Mouse (Mus musculus): ENCODE results near the gene Etv2. TPM values are rescaled to one million over a fixed set of nuclear protein-coding genes. Genes with fewer than 3 reads are reported as not detected.

Etv2 gene
- polyA plus RNA-seq, 1 experiment from 2014 or later = not detected

DNA sequence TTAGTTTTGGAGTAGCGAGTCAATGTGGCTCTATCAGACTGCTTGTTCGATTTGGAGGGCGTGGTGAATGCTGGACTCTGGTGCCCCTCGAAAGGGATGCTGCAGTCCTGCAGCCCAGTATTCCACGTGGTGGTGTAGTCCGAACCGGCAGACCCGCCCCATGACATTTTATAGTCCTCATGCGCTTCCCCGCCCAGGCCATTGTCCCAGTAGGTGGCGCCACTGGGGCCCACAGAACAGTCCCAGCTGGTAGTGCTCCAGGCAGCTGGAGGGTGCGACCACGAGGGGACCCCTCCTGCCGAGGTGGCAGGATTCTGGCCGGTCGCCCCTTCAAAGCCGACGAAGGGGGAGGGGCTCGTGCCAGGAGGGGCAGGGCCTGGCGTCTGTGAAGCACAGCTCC is 1.0 kb downstream of the Etv2 start:
- Histone ChIP-seq H3K27ac (replicated peaks) (no peak overlapping the region), H3K9ac (no peak overlapping the region), H3K4me1 (replicated peaks) (peaks cover 11% of the 10 kb centered on the region), H3K4me2 (peak overlapping the region; percentile 36), H3K4me3 (peak overlapping the region; percentile 8; the same call in 1 of the 2 replicates), H3K36me3 (no peaks in the 10 kb centered on the region), H3K9me3 (no peaks in the 10 kb centered on the region), H3K27me3 (peaks cover 84% of the 10 kb centered on the region)
- WGBS = 1% methylated on average over 20 of the region's 20 CpGs
- 0 out of 2 replicates have a peak, but pooled peaks have one; percentile 36 for ATAC-seq (ENCODE audit: low read depth)

GRCm38 (mm10) chr7:30633762-30634412 is 1.8 kb downstream of the Etv2 start:
- WGBS = 4% methylated on average over 27 of the region's 27 CpGs
- Histone ChIP-seq H3K4me3 (no peak overlapping the region), H3K9me3 (no peaks in the 10 kb centered on the region), H3K4me2 (no peak overlapping the region), H3K27ac (replicated peaks) (no peak overlapping the region), H3K9ac (no peak overlapping the region), H3K36me3 (no peaks in the 10 kb centered on the region), H3K27me3 (peaks cover 90% of the 10 kb centered on the region), H3K4me1 (replicated peaks) (peaks cover 11% of the 10 kb centered on the region)
- ATAC-seq (ENCODE audit: low read depth) = no peak

GRCm38 (mm10) chr7:30629013-30629412 is 6.6 kb downstream of the Etv2 start:
- Histone ChIP-seq H3K36me3 (peaks cover 6% of the 10 kb centered on the region; the same call in 1 of the 2 replicates), H3K27me3 (peaks cover 48% of the 10 kb centered on the region), H3K4me3 (no peak overlapping the region)

DNA sequence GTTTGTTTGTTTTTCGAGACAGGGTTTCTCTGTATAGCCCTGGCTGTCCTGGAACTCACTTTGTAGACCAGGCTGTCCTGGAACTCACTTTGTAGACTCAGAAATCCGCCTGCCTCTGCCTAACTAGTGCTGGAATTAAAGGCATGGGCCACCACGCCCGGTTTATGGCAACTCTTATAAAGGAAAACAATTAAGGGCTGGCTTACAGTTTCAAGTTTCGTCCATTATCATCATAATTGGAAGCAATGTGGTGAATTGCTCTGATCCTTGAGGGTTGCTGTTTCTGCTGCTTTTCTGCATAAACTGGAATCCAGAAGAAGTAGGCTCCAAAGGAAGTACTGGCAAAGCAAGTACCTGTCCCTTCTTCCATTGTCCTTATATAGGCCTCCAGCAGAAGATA is 9.0 kb downstream of the Etv2 start:
- H3K4me3 ChIP-seq = 0 out of 2 replicates have a peak overlapping the region, but pooled peaks have one; percentile 64
- H3K9me3 ChIP-seq = no peaks in the 10 kb centered on the region
- H3K27me3 ChIP-seq = peaks cover 25% of the 10 kb centered on the region
- peaks cover 12% of the 10 kb centered on the region for H3K4me1 ChIP-seq (replicated peaks)
- WGBS = 84% methylated on average over 5 of the region's 5 CpGs
- peak; percentile 30; the same call in 1 of the 2 replicates for ATAC-seq (ENCODE audit: low read depth)
- peak overlapping the region; percentile 64; the same call in 1 of the 2 replicates for H3K27ac ChIP-seq (replicated peaks)
- H3K36me3 ChIP-seq = peaks cover 29% of the 10 kb centered on the region
- peak overlapping the region; percentile 92; the same call in 1 of the 2 replicates for H3K4me2 ChIP-seq
- no peak overlapping the region for H3K9ac ChIP-seq

More at GRCm38 (mm10) chr7:30629013-30629412, 6.6 kb downstream of the Etv2 start:
- Histone ChIP-seq H3K4me1 (replicated peaks) (peaks cover 16% of the 10 kb centered on the region), H3K9me3 (no peaks in the 10 kb centered on the region), H3K27ac (replicated peaks) (no peak overlapping the region), H3K4me2 (no peak overlapping the region), H3K9ac (no peak overlapping the region)
- ATAC-seq (ENCODE audit: low read depth) = no peak

- WGBS = 2% methylated on average over 44 of the region's 44 CpGs
Observed at GRCm38 (mm10) chr7:30625530-30626384, 9.9 kb downstream of the Etv2 start, which contains the start of gene Cox6b1. Gene Cox6b1 (minus strand): TSS chr7:30626151.

DNA sequence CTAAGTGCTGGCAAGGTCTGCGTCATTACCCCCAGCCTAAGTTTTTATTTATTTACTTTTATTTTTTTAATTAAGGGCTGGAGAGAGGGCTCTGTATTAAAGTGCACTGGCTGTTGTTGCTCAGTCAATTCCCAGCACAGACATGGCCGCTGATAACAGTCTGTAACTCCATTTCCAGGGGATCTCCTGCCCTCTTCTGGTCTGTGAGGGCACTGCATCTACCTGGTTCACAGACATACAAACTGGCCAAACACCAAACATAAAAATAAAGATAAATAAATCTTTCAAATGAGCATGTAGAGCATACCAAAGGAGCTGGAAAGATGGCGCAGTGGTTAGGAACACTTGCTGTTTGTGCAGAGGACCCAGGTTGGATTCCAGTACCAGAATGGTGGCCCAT is 16.4 kb downstream of the Etv2 start:
- no peaks in the 10 kb centered on the region for H3K27me3 ChIP-seq
- H3K9me3 ChIP-seq = no peaks in the 10 kb centered on the region
- no peak for ATAC-seq (ENCODE audit: low read depth)
- H3K36me3 ChIP-seq = peaks cover 74% of the 10 kb centered on the region
- H3K4me1 ChIP-seq (replicated peaks) = no peaks in the 10 kb centered on the region
- 95% methylated on average over 3 of the region's 3 CpGs for WGBS
- no peak overlapping the region for H3K4me3 ChIP-seq
- H3K27ac ChIP-seq (replicated peaks) = no peak overlapping the region
- H3K4me2 ChIP-seq = no peak overlapping the region
- no peak overlapping the region for H3K9ac ChIP-seq

More at GRCm38 (mm10) chr7:30625530-30626384, 9.9 kb downstream of the Etv2 start, which contains the start of gene Cox6b1:
- H3K4me2 ChIP-seq = peak within 1 kb of the TSS; percentile 92
- peak within 1 kb of the TSS; percentile 85 for H3K9ac ChIP-seq
- H3K4me3 ChIP-seq = peak within 1 kb of the TSS; percentile 64
- H3K27me3 ChIP-seq = peaks cover 16% of the 10 kb centered on the region
- ATAC-seq (ENCODE audit: low read depth) = peak; percentile 94
- H3K4me1 ChIP-seq (replicated peaks) = peaks cover 12% of the 10 kb centered on the region
- H3K9me3 ChIP-seq = no peaks in the 10 kb centered on the region
- H3K27ac ChIP-seq (replicated peaks) = peak within 1 kb of the TSS; percentile 64
- peaks cover 35% of the 10 kb centered on the region for H3K36me3 ChIP-seq

DNA sequence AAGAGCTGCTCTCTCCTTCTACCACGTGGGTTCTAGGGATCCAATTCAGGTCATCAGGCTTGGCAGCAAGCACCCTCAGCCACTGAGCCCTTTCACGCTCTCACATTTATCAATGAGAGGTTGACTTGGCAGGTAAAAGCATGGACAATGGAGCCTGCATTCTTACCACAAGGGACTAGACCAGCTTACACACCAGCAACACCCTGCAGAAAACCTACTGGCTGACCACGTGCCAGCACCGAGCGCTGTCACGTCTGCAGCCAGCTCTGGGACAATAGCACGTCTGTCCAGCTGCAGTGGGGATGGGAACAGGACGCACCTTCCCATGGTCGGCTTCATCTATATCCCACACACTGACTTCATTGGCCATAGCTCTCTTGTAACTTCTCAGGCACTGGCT is 17.0 kb downstream of the Etv2 start:
- Histone ChIP-seq H3K4me2 (no peak overlapping the region), H3K27me3 (no peaks in the 10 kb centered on the region), H3K4me1 (replicated peaks) (no peaks in the 10 kb centered on the region), H3K9ac (no peak overlapping the region), H3K4me3 (no peak overlapping the region), H3K36me3 (peaks cover 70% of the 10 kb centered on the region), H3K9me3 (no peaks in the 10 kb centered on the region), H3K27ac (replicated peaks) (no peak overlapping the region)
- 97% methylated on average over 9 of the region's 9 CpGs for WGBS
- no peak for ATAC-seq (ENCODE audit: low read depth)

- ATAC-seq (ENCODE audit: low read depth) = no peak; the same call in 1 of the 2 replicates
- Histone ChIP-seq H3K4me3 (no peak overlapping the region), H3K36me3 (peaks cover 44% of the 10 kb centered on the region), H3K9ac (no peak overlapping the region), H3K27ac (replicated peaks) (no peak overlapping the region), H3K4me2 (no peak overlapping the region), H3K4me1 (replicated peaks) (no peaks in the 10 kb centered on the region), H3K27me3 (no peaks in the 10 kb centered on the region), H3K9me3 (no peaks in the 10 kb centered on the region)
- WGBS = 56% methylated on average over 5 of the region's 5 CpGs
Observed at GRCm38 (mm10) chr7:30615049-30615760, 20.4 kb downstream of the Etv2 start.

- Histone ChIP-seq H3K4me1 (replicated peaks) (no peaks in the 10 kb centered on the region), H3K27ac (replicated peaks) (no peak overlapping the region), H3K27me3 (no peaks in the 10 kb centered on the region), H3K9me3 (no peaks in the 10 kb centered on the region), H3K9ac (no peak overlapping the region), H3K36me3 (peaks cover 41% of the 10 kb centered on the region), H3K4me2 (no peak overlapping the region), H3K4me3 (no peak overlapping the region)
- no peak for ATAC-seq (ENCODE audit: low read depth)
- WGBS = 87% methylated on average over 2 of the region's 2 CpGs
Observed at GRCm38 (mm10) chr7:30614454-30614853, 21.2 kb downstream of the Etv2 start.

GRCm38 (mm10) chr7:30613529-30614112 is 22.0 kb downstream of the Etv2 start:
- WGBS = 23% methylated on average over 14 of the region's 14 CpGs
- Histone ChIP-seq H3K4me2 (no peak overlapping the region), H3K36me3 (peaks cover 33% of the 10 kb centered on the region), H3K4me3 (no peak overlapping the region), H3K9me3 (no peaks in the 10 kb centered on the region), H3K9ac (peak overlapping the region; percentile 22; the same call in 1 of the 2 replicates), H3K27ac (replicated peaks) (no peak overlapping the region), H3K4me1 (replicated peaks) (no peaks in the 10 kb centered on the region), H3K27me3 (no peaks in the 10 kb centered on the region)
- 0 out of 2 replicates have a peak, but pooled peaks have one; percentile 40 for ATAC-seq (ENCODE audit: low read depth)

DNA sequence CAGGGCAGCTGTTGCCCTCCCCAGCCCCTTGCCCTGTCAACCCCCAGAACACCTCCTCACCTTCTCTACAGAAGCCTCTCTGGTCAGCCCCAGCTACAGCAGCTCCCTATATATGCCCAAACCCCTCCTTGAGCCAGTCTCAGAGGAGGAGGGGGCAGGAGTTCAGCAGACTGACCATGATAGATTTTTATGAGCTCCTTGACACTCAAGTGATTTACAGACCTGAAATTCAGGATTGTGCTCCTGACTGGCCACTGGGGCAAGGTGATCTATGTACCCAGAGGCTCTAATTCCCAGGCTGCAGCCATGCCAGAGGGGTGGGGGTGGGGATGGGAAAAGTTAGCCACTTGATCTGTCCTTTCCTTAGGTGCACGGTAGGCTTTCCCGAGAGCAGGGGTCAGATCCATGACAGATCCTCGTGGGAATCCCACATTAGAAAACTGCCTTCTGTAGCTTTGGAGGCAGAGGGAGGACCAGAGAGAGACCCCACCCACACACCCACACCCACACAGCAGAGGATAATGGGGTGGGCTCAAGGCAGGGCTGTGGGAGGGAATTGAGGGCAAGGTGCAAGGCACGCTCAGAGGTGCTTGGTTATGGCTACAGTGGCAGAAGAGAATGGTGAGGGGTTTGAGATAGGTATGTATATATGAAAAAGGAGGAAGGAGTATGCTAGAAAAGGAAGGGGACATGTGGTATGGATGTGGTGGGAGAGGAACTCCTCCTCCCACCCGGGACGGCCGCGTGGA is 22.8 kb downstream of the Etv2 start, which contains the start of gene Upk1a:
Gene Upk1a, minus strand, starts transcription at position 194 of the 749 bp plus-strand sequence.
- Histone ChIP-seq H3K36me3 (peaks cover 25% of the 10 kb centered on the region), H3K27ac (replicated peaks) (no peak within 1 kb of the TSS), H3K9me3 (no peaks in the 10 kb centered on the region), H3K4me2 (no peak within 1 kb of the TSS), H3K27me3 (no peaks in the 10 kb centered on the region), H3K4me3 (no peak within 1 kb of the TSS), H3K9ac (peak within 1 kb of the TSS; percentile 22; the same call in 1 of the 2 replicates), H3K4me1 (replicated peaks) (no peaks in the 10 kb centered on the region)
- no peak for ATAC-seq (ENCODE audit: low read depth)
- WGBS = 73% methylated on average over 8 of the region's 8 CpGs

Measured in neural tube, embryonic 13.5 days (tissue).